Mouse (Mus musculus) thymus, adult 2 months (tissue): ENCODE measurements around the gene Zfyve28. TPM values are rescaled to one million over a fixed set of nuclear protein-coding genes. Genes with fewer than 3 reads are reported as not detected.
A peak's percentile ranks its signal among the peaks of the same experiment; 100 is the strongest.

Experiments used
- DNase-seq: peaks from one replicate; pipeline ENCODE4 v3.0.0; 2021
- H3K27ac ChIP-seq: fragments of 200-500 bp; 2 replicates; pipeline ENCODE4 v1.5.1; 2012; ENCODE audit warnings: low read length, control low read depth; ENCODE audit not compliant: control insufficient read depth, insufficient read depth
- H3K27me3 ChIP-seq: fragments of 200-500 bp; 2 replicates; pipeline ENCODE4 v1.6.1; 2012; ENCODE audit warnings: mild to moderate bottlenecking, low read length, moderate library complexity, mixed read lengths; ENCODE audit not compliant: control insufficient read depth, insufficient read depth
- H3K36me3 ChIP-seq: fragments of 200-500 bp; 2 replicates; pipeline ENCODE4 v1.6.1; 2012; ENCODE audit warnings: mild to moderate bottlenecking, low read length, moderate library complexity; ENCODE audit not compliant: control insufficient read depth, insufficient read depth
- H3K4me1 ChIP-seq: fragments of 200-500 bp; replicated peaks from 2 replicates; pipeline ENCODE4 v1.6.1; 2012; ENCODE audit warnings: low read length; ENCODE audit not compliant: control insufficient read depth, insufficient read depth
- H3K4me3 ChIP-seq: fragments of 200-500 bp; 2 replicates; pipeline ENCODE4 v1.5.1; 2012; ENCODE audit warnings: mild to moderate bottlenecking, low read length, control low read depth, moderate library complexity; ENCODE audit not compliant: control insufficient read depth, insufficient read depth
- CTCF ChIP-seq: fragments of 200-500 bp; IDR thresholded peaks from 2 replicates; pipeline ENCODE4 v1.5.1; 2012; ENCODE audit warnings: mild to moderate bottlenecking, control low read depth, low read length, moderate library complexity, borderline replicate concordance; ENCODE audit not compliant: control insufficient read depth, poor library complexity, insufficient read depth; ENCODE audit errors: extremely low read depth
- POLR2A ChIP-seq: fragments of 200-500 bp; IDR thresholded peaks from 2 replicates; pipeline ENCODE4 v1.6.1; 2012; ENCODE audit warnings: mild to moderate bottlenecking, low read length, control low read depth, moderate library complexity; ENCODE audit not compliant: control insufficient read depth, poor library complexity, insufficient read depth; ENCODE audit errors: extremely low read depth
- WGBS: fragments of 180-500 bp; shearing (Covaris S2); methylation state at CpG from one replicate; pipeline ENCODE4 v1.1.7; 2018; 5-methylcytosine and 5-hydroxymethylcytosine counted together
- polyA plus RNA-seq: library from polyadenylated mRNA; depleted of rRNA; stranded (reverse); fragments of >200 nt; gene quantifications from 2 replicates; pipeline ENCODE4 v1.2.3, GENCODE M21; 2012

The Zfyve28 gene
- polyA plus RNA-seq, 1 experiment: 39.1 TPM

- no peaks in the 10 kb centered on the region for H3K27me3 ChIP-seq
- peak; percentile 46 for DNase-seq
- TF ChIP-seq CTCF: no peak
- no peak for TF ChIP-seq POLR2A
- no peaks in the 10 kb centered on the region; the same call in 1 of the 2 replicates for H3K4me1 ChIP-seq
- H3K27ac ChIP-seq: no peak overlapping the region
- H3K4me3 ChIP-seq: 0 out of 2 replicates have a peak overlapping the region, but pooled peaks have one; percentile 3
- no peaks in the 10 kb centered on the region for H3K36me3 ChIP-seq
- WGBS: 75% methylated on average over 31 of the region's 31 CpGs
Measured at GRCm38 (mm10) chr5:34326875-34327576, 38.8 kb upstream of the Zfyve28 start.

GRCm38 (mm10) chr5:34326249-34326691, 38.0 kb upstream of the Zfyve28 start:
- Histone ChIP-seq H3K27ac (no peak overlapping the region), H3K4me3 (no peak overlapping the region), H3K36me3 (no peaks in the 10 kb centered on the region), H3K27me3 (no peaks in the 10 kb centered on the region), H3K4me1 (peaks cover 2% of the 10 kb centered on the region)
- 49% methylated on average over 4 of the region's 4 CpGs for WGBS
- TF ChIP-seq POLR2A: no peak
- TF ChIP-seq CTCF: no peak
- DNase-seq: no peak

GRCm38 (mm10) chr5:34325286-34325685, 37.0 kb upstream of the Zfyve28 start:
- no peak overlapping the region for H3K4me3 ChIP-seq
- no peak for DNase-seq
- H3K27ac ChIP-seq: no peak overlapping the region
- no peaks in the 10 kb centered on the region for H3K27me3 ChIP-seq
- TF ChIP-seq POLR2A (no peak), CTCF (no peak)
- H3K36me3 ChIP-seq: no peaks in the 10 kb centered on the region
- H3K4me1 ChIP-seq: peaks cover 5% of the 10 kb centered on the region

GRCm38 (mm10) chr5:34321236-34321635, 33.0 kb upstream of the Zfyve28 start:
- H3K4me1 ChIP-seq: peaks cover 5% of the 10 kb centered on the region
- DNase-seq: peak; percentile 40
- no peak for TF ChIP-seq POLR2A
- TF ChIP-seq CTCF: no peak
- WGBS: 18% methylated on average over 4 of the region's 4 CpGs
- H3K4me3 ChIP-seq: no peak overlapping the region
- H3K27me3 ChIP-seq: no peaks in the 10 kb centered on the region
- H3K27ac ChIP-seq: no peak overlapping the region
- no peaks in the 10 kb centered on the region for H3K36me3 ChIP-seq

- Histone ChIP-seq H3K4me1 (peaks cover 5% of the 10 kb centered on the region), H3K36me3 (no peaks in the 10 kb centered on the region), H3K27me3 (no peaks in the 10 kb centered on the region), H3K4me3 (no peak overlapping the region), H3K27ac (no peak overlapping the region)
- DNase-seq: no peak
- TF ChIP-seq CTCF (no peak), POLR2A (no peak)
- whole genome bisulfite sequencing: 86% methylated on average over 2 of the region's 2 CpGs
Measured at GRCm38 (mm10) chr5:34319491-34320034, 31.3 kb upstream of the Zfyve28 start.

- Histone ChIP-seq H3K36me3 (no peaks in the 10 kb centered on the region), H3K27ac (no peak overlapping the region), H3K27me3 (no peaks in the 10 kb centered on the region), H3K4me3 (no peak overlapping the region), H3K4me1 (no peaks in the 10 kb centered on the region)
- DNase-seq: no peak
- WGBS: 78% methylated on average over 3 of the region's 3 CpGs
- TF ChIP-seq POLR2A: no peak
- no peak for TF ChIP-seq CTCF
Measured at GRCm38 (mm10) chr5:34309016-34309415, 20.8 kb upstream of the Zfyve28 start.

- Histone ChIP-seq H3K36me3 (no peaks in the 10 kb centered on the region), H3K4me3 (no peak overlapping the region), H3K4me1 (no peaks in the 10 kb centered on the region), H3K27me3 (no peaks in the 10 kb centered on the region), H3K27ac (no peak overlapping the region)
- no peak for TF ChIP-seq POLR2A
- TF ChIP-seq CTCF: no peak
- 85% methylated on average over 7 of the region's 7 CpGs for WGBS
- DNase-seq: no peak
Measured at GRCm38 (mm10) chr5:34302377-34302776, 14.1 kb upstream of the Zfyve28 start.
